Mouse (Mus musculus) embryonic stem cell, embryonic (primary cell): ENCODE results near the gene 4930562C15Rik.

Experiments
- CTCF ChIA-PET, 4 experiments: fragments of 300-600 bp in 2 of 4; fragments of 350-600 bp in 2 of 4; sonication (Branson Sonifier 250); formaldehyde crosslinking; loops; one replicate each; lab custom pipeline; 2022; ENCODE audit warnings: inconsistent platforms in 2 of 4; lab: Charles Lee
- POLR2A ChIA-PET, 4 experiments: fragments of 300-600 bp in 2 of 4; fragments of 350-600 bp in 2 of 4; sonication (Branson Sonifier 250); formaldehyde crosslinking; loops; one replicate each; lab custom pipeline; 2022; ENCODE audit warnings: antibody characterized with exemption in 4 of 4, inconsistent platforms in 1 of 4; lab: Charles Lee

The 4930562C15Rik gene

GRCm38 (mm10) chr16:4912907-4913782 lies 77.9 kb downstream of the 4930562C15Rik start:
- ChIA-PET POLR2A (interaction anchor here (0.7 to 11.4 kb wide), 49 partner anchors 8 to 356 kb away, joined by 3 to 138 read pairs (median 4); partner anchors contain the start of genes Ubald1 (in 4 of the 4), Nudt16l1 (in 3 of the 4), Rogdi (in 3 of the 4) and Sec14l5 (in 3 of the 4)), CTCF (interaction anchor here (0.6 to 3.4 kb wide), 71 partner anchors 8 to 359 kb away, joined by 3 to 22 read pairs (median 5); partner anchors contain the start of genes Ubald1 (in 2 of the 4), Anks3 (in 1 of the 4), Coro7 (in 1 of the 4) and Mgrn1 (in 1 of the 4))

DNA sequence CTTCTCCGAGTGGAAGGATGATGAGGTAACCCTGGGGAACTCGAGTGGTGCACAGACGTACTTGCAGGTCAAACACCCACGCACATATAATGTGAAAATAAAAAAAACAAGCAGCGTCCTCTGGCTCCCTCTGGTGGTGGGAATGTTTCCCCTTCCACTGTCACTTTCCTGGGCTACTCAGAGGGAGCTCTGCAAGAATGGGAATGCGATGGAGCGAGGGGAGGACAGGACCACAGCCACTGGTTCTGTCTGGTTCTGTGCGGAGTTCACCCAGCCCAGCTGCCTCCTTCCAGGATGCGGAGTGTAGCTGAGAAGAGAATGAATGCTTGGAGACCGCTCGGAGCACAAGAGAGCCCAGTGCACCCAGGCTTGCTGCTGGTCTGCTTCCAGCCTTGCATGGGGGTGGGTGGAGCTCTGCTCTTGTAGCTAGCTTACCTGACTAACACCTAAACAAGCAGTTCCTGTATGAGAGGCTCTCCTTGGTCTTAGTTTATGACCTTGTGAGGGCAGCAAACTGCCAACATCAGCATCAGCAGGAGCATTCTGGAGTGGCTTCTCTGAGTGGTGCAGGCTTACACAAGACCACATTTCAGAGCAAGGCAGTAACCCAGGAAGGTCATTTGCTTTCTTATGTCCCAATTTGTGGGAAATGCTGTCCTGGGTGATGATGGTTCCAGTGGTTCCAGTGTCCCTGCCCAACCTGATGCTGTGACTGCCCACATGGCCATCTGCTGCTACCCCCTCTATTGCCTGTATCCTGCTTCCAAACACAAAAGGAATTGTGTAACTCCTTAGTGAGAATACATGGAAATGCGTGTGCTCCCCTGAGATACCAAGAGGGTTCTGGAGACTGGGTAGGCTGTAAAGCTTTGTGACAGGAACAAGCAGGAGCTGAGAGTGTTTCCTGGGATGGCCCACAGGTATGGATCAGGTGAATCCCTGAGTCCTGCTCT lies 78.8 kb downstream of the 4930562C15Rik start:
- CTCF ChIA-PET, result interaction anchor here (0.5 to 3.4 kb wide), 98 partner anchors 8 to 418 kb away, joined by 3 to 22 read pairs (median 4); partner anchors contain the start of genes Ubald1 (in 3 of the 4), Mgrn1 (in 2 of the 4), Rogdi (in 2 of the 4) and Anks3 (in 1 of the 4)
- POLR2A ChIA-PET, result interaction anchor here (0.6 to 11.4 kb wide), 54 partner anchors 9 to 357 kb away, joined by 3 to 138 read pairs (median 4); partner anchors contain the start of genes Ubald1 (in 4 of the 4), Nudt16l1 (in 3 of the 4), Sec14l5 (in 3 of the 4) and Anks3 (in 2 of the 4)

GRCm38 (mm10) chr16:4915931-4916330 lies 80.7 kb downstream of the 4930562C15Rik start:
- ChIA-PET POLR2A (interaction anchor here in 2 of 4 experiments (0.6 to 11.4 kb wide), 12 partner anchors 10 to 232 kb away, joined by 3 to 138 read pairs (median 4); partner anchors contain the start of genes Ubald1 (in 2 of the 2), Mgrn1 (in 1 of the 2) and Nudt16l1 (in 1 of the 2)), CTCF (interaction anchor here in 1 of 4 experiments (0.8 kb wide), 1 partner anchor 20 kb away, joined by 3 read pairs; no protein-coding TSS in a partner anchor)

- ChIA-PET CTCF (no interaction called here), POLR2A (interaction anchor here in 2 of 4 experiments (0.6 to 11.4 kb wide), 13 partner anchors 14 to 232 kb away, joined by 3 to 138 read pairs (median 4); partner anchors contain the start of genes Nudt16l1 (in 2 of the 2), Ubald1 (in 2 of the 2) and Mgrn1 (in 1 of the 2))
These were observed 81.4 kb downstream of the 4930562C15Rik start for GRCm38 (mm10) chr16:4916608-4917007.
